Mouse (Mus musculus) large intestine, adult 2 months (tissue): ENCODE measurements around the gene Auh. TPM values are rescaled to one million over a fixed set of nuclear protein-coding genes. Genes with fewer than 3 reads are reported as not detected.

Source experiments
- DNase-seq: peaks from one replicate; pipeline ENCODE4 v3.0.0-alpha.2; 2012; ENCODE audit warnings: low read depth, low spot score
- WGBS: fragments of 180-500 bp; shearing (Covaris S2); methylation state at CpG from one replicate; pipeline ENCODE4 v1.1.7; 2018; 5-methylcytosine and 5-hydroxymethylcytosine counted together
- polyA plus RNA-seq: library from polyadenylated mRNA; depleted of rRNA; stranded (reverse); fragments of >200 nt; gene quantifications from 2 replicates; pipeline ENCODE4 v1.2.3, GENCODE M21; 2012

The Auh gene
- polyA plus RNA-seq, 1 experiment = 15.2 TPM

DNA sequence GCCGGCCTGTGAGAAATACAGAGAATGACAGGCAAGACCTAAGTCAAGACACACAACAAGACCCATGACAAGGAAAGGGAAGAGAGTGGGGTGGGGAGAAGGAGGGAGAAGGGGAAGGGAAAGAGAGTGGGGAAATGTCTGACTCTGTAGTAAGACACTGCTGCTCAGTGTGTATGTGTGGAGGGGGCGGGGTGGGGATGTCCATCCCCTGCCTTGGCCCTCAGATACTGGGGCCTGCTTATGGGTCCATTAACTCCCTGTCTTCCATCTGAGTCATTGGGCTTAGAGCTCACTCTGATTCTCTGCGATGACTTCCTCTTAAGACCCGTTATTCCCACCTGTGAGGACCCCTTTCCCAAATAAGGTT lies 45.5 kb downstream of the Auh start:
- DNase-seq = no peak
- 75% methylated on average over 4 of the region's 4 CpGs for WGBS

- DNase-seq = no peak
- WGBS = 81% methylated on average over 19 of the region's 19 CpGs
These were observed 46.2 kb downstream of the Auh start for GRCm38 (mm10) chr13:52883084-52883959.

DNA sequence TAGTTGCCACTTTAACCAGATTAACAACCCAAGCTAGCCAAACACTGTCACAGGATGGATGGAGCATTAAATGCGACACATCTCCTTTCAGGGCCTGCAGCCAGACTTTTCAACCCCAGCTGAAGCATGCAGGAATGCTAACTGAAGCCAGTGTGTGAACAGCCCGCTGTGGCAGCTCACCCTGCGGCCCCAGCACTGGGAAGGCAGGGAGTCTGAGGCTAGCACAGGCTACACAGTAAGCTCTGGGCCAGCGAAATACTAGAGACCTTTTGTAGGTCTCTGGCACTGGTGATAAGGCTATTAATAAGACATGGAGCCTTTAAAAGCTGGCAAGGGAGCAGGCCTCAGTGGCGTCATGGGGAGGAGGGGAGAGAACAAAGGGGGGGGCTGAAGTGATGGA lies 49.1 kb downstream of the Auh start:
- no peak for DNase-seq
- 75% methylated on average over 5 of the region's 5 CpGs for WGBS

GRCm38 (mm10) chr13:52879918-52880317 lies 49.6 kb downstream of the Auh start:
- 80% methylated on average over 12 of the region's 12 CpGs for WGBS
- DNase-seq = no peak

GRCm38 (mm10) chr13:52879291-52879690 lies 50.2 kb downstream of the Auh start:
- DNase-seq = no peak
- WGBS = 74% methylated on average over 9 of the region's 9 CpGs

DNA sequence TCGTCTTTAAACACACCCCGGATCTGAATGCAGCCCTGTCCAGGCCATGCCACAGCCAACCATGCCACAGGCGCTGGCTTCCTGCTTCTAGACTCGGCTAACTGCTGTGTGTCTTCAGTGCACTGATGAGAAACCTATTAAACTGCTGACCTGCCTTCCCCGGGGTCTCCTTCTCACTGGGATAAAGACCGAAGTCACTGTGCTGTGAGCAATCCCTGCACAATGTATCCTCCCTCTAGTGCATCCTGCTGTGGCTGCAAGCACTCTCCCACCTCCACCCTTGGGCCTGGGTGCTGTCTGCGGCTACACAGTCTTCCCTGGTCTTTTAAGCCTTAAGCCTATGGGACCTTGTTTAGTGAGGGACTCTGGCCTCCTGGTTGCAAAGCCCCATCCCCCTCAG lies 50.7 kb downstream of the Auh start:
- WGBS = 83% methylated on average over 7 of the region's 7 CpGs
- DNase-seq = no peak

DNA sequence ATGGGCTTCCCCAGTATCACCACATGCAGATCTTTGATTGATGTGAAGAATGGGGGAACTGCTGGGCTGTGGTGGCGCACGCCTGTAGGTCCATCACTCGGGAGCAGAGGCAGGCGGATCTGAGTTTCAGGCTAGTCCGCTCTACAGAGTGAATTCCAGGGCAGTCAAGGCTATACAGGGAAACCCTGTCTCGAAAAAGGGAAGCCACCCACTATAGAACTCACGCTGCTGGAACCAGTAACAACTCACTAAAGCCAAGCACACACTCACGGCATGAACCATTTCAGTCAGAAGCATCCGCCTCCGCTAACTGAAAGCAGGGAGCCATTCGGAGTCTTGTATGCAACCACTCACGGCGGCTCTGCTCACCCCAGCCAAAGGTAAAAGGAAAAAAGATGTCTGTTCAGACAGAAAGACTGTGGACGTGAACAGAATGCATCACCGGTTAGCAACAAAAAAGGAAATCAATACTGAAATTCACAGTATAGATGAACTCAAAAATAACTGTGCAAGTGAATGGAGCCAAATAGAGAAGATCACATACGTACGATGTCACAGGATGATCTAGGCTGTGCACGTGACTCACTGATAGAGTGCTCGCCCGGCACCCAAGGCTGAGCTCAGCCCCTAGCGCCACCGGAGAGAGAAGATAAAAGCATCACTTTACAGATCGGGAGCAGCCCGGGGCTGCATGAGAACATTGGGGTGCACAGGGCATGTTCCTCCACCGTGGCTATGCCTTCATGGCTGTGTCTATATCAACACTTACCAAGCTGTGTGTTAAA lies 53.7 kb downstream of the Auh start:
- DNase-seq = no peak
- 92% methylated on average over 25 of the region's 25 CpGs for WGBS

DNA sequence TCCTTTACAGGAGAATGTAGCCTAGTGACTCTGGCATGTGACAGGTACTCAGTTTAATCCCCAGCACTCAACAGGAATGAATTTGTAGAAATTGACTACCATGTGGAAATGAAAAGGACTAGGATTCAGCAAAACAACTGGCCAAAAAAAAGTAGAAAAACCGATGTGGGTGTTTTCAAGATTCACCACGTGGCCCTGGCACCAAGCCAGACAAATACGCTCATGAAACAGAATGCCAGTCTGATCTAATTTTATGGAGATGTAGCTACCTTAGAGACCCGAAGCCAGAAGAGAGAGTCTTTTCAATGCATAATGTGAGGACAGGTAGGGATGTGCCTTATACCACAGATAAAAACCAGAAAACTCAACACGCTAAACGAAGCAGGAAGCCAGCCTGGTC lies 54.4 kb downstream of the Auh start:
- 46% methylated on average over 6 of the region's 6 CpGs for WGBS
- no peak for DNase-seq

- WGBS = 92% methylated on average over 6 of the region's 6 CpGs
These were observed 55.1 kb downstream of the Auh start for GRCm38 (mm10) chr13:52874338-52874737.

DNA sequence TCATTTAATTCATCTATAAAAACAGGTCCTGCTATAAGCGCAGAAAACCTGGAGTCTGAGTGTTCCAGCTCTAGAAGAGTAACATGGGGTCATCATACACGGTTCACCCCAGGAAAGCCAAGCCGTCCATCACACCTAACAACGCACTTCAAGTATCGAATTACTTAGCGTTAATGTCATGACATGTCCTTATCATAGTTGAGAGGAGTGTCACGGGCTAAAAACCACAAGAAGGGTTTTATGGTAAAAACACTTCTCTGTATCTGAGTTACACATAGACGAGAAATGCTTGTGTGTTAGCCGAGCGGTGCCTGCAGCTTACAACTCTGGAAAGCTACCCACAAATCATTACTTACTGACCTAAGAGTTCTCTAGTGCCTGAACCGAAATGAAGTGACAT lies 55.6 kb downstream of the Auh start:
- DNase-seq = no peak
- WGBS = 89% methylated on average over 11 of the region's 11 CpGs

More at GRCm38 (mm10) chr13:52874338-52874737, 55.1 kb downstream of the Auh start:
- DNase-seq = no peak

DNA sequence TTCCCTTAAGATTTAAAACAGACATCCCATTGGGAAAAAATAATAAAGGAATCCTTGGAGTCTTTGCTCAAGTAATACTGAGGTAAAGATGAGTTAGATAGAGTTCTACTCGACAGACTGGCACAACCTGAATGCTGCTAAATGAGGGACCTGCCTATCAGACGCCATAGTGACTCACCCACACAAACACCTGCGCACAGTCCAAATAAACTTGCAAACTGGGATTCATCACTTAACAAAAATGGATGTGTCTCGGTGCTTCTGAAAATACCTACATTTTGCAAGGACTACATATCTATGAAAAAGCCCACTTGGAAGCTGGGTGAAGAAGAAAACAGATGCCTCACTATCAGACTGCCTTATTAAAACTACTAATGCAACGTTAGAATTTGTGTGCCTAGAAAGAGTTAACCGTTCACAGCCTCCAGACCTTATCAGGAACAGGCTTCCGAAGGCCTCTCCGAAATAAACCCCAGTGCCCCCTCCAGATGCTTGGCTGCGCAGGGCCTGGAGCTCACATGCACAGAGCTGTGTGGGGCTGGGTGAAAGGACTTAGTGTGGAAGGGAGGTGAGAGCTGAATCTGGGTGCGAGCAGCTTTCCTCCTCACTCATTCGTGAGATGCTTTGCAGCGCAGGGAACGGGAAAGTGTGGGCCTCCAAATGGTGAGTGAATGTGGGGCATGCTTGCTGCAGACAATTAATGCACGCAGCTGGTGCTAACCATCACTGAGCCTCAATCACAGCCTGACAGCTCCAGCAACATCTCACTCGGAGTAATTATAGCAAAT lies 63.3 kb downstream of the Auh start:
- WGBS = 79% methylated on average over 15 of the region's 15 CpGs
- no peak for DNase-seq

- DNase-seq = no peak
- 97% methylated on average over 8 of the region's 8 CpGs for WGBS
These were observed 66.0 kb downstream of the Auh start for GRCm38 (mm10) chr13:52863436-52863835.

DNA sequence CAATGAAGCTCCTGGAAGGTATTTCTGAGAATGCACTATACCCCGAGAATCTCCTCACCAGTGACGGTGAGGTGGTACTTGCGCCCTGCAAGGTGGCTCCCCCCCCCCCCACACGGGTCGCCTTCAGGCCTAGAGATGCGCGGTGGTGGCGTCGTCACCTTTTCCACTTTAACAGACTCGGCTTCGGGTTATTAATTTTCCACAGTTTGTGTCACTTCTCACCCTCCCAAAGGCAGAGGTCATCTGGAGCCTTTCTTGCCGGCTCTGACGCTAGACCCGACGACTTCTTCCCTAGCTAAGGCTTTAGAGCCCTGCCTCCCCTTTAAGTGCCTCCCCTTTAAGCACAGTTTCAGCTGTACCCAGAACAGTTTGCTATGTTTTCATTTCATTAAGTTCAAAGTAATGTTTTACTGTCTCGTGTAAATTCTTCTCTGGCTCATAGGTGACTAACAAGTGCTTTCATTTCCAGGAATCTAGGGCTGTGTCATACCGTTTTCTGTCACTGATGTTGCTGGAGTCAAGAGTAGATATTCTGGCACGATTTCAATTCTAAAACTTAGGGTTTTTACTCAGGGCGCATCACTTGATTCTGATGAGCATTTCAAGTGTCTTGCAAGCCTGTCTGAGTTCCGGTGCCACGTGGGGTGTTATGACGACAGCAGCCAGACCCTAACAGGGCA lies 69.3 kb downstream of the Auh start:
- 84% methylated on average over 22 of the region's 22 CpGs for WGBS
- no peak for DNase-seq

GRCm38 (mm10) chr13:52859065-52859820 lies 70.2 kb downstream of the Auh start:
- no peak for DNase-seq

DNA sequence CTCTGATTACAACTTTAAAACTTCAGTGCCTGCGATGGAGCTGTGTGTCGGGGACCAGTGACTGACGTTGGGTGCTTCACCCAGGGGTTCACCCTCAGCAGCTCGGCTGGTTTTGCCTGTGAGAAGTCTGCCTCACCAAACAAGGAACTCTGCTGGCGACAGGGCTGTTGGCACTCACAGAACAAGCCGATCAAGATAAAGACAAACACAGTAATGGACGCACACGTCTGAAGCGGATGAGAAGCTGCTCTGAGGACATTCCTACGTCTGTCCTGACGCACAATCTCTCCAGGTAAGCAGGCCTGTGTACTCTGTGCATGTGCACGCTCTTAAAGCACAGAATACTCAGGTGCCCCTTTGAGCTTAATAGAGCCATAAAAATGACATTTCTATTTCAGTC lies 71.1 kb downstream of the Auh start:
- WGBS = 66% methylated on average over 12 of the region's 12 CpGs

More at GRCm38 (mm10) chr13:52859065-52859820, 70.2 kb downstream of the Auh start:
- 82% methylated on average over 16 of the region's 16 CpGs for WGBS

DNA sequence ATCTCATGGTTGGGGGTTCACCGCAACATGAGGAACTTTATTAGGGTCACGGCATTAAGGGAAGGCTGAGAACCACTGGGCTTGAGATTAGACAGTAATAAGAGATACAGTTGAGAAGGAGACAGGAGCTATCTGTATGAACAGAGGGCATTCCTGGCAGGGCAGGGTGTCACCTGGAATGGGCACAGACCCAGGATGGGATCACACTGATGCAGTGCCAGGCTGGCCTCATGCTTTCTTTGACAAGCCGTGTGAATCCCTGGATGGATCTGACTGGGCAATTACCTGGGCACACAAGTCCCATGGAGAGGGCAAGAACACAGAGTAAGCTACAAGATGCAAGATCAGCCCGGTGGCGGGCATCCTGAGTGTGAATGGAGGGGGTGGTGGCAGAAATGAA lies 71.7 kb downstream of the Auh start:
- no peak for DNase-seq
- WGBS = 91% methylated on average over 5 of the region's 5 CpGs

More for the DNA sequence above, 71.1 kb downstream of the Auh start:
- no peak for DNase-seq

- no peak for DNase-seq
- WGBS = 100% methylated on average over 1 of the region's 1 CpGs
These were observed 75.9 kb downstream of the Auh start for GRCm38 (mm10) chr13:52853536-52853935.

GRCm38 (mm10) chr13:52851886-52852285 lies 77.6 kb downstream of the Auh start:
- 88% methylated on average over 4 of the region's 4 CpGs for WGBS

More at GRCm38 (mm10) chr13:52851886-52852285, 77.6 kb downstream of the Auh start:
- no peak for DNase-seq
